ENCODE assay signal across 28 mouse cellular contexts in genomic region chr11:115919073-115919472, GRCm38 (mm10). TPM values are rescaled to one million over a fixed set of nuclear protein-coding genes. Genes with fewer than 3 reads are reported as not detected.
A peak's percentile ranks its signal among the peaks of the same experiment; 100 is the strongest.
DNase-seq lines count a peak whose midpoint lies in the region; ATAC-seq and TF ChIP-seq lines count a peak whose summit lies in the region.
"Had no signal": no experiment of that assay in that cellular context is flagged by ENCODE, and none has a peak within 500 bp of the region (broad histone marks: within the 10 kb centered on the region; RNA-seq: fewer than 3 reads in every experiment).

No protein-coding gene starts in this region.

- no peaks in the 10 kb centered on the region for H3K9me3 ChIP-seq in midbrain, embryonic 11.5 days (ENCODE audit: control insufficient read depth, low read length)
- no peaks in the 10 kb centered on the region for H3K9me3 ChIP-seq in midbrain, postnatal 0 days (ENCODE audit: low read length)
- no peaks in the 10 kb centered on the region for H3K9me3 ChIP-seq in liver, embryonic 15.5 days (replicated peaks)
- H3K9me3 ChIP-seq in hindbrain, embryonic 10.5 days, result no peaks in the 10 kb centered on the region
- H3K9me3 ChIP-seq: forebrain, embryonic 10.5 days; forebrain, embryonic 13.5 days; heart, embryonic 10.5 days; heart, embryonic 13.5 days; hindbrain, embryonic 13.5 days had no signal

- no peak for ATAC-seq in midbrain, embryonic 11.5 days (ENCODE audit: low FRiP score)
- no peak for ATAC-seq in midbrain, postnatal 0 days (ENCODE audit: low FRiP score)
- no peak for ATAC-seq in liver, embryonic 15.5 days (ENCODE audit: insufficient read depth)
- peak; percentile 56 for ATAC-seq in megakaryocyte, adult 5-6 weeks (ENCODE audit: poor library complexity, severe bottlenecking)
- ATAC-seq: CD4-positive, CD25-positive, alpha-beta regulatory T cell, adult 4 months; forebrain, embryonic 13.5 days; forebrain, embryonic 16.5 days; hindbrain, embryonic 16.5 days had no signal

- no peaks in the 10 kb centered on the region for H3K27me3 ChIP-seq in midbrain, embryonic 11.5 days (ENCODE audit: control insufficient read depth, insufficient read depth, low read length)
- no peaks in the 10 kb centered on the region for H3K27me3 ChIP-seq in midbrain, postnatal 0 days (ENCODE audit: insufficient read depth, low read length)
- no peaks in the 10 kb centered on the region for H3K27me3 ChIP-seq in liver, embryonic 15.5 days
- no peaks in the 10 kb centered on the region for H3K27me3 ChIP-seq in hindbrain, embryonic 10.5 days (ENCODE audit: insufficient read depth, poor library complexity, severe bottlenecking)
- H3K27me3 ChIP-seq: forebrain, embryonic 13.5 days; heart, embryonic 13.5 days; hindbrain, embryonic 13.5 days had no signal

- DNase-seq in midbrain, embryonic 11.5 days (ENCODE audit: low spot score, missing footprints), result peak; percentile 56
- no peak for DNase-seq in midbrain, postnatal 0 days (ENCODE audit: low spot score)
- DNase-seq in hindbrain, embryonic 10.5 days (ENCODE audit: low spot score), result no peak
- DNase-seq in spleen, postnatal 36 days (ENCODE audit: low spot score in 2 of 2), result no peak
- DNase-seq: adrenal gland, adult 2 months; adrenal gland, postnatal 14 days; cerebellum, adult 11-12 months; cerebellum, adult 8-10 months; cerebellum, postnatal 10 days; cerebellum, postnatal 36 days; gastrocnemius, postnatal 10 days; gastrocnemius, postnatal 36 days; heart, adult 2 months; heart, postnatal 14 days had no signal

- no peak overlapping the region for H3K4me3 ChIP-seq in midbrain, embryonic 11.5 days (ENCODE audit: low read depth, low read length)
- H3K4me3 ChIP-seq in midbrain, postnatal 0 days (ENCODE audit: low read depth, low read length), result no peak overlapping the region
- no peak overlapping the region for H3K4me3 ChIP-seq in liver, embryonic 15.5 days (replicated peaks)
- no peak overlapping the region for H3K4me3 ChIP-seq in hindbrain, embryonic 10.5 days
- H3K4me3 ChIP-seq: forebrain, embryonic 10.5 days; forebrain, embryonic 13.5 days; heart, adult 2 months; heart, embryonic 10.5 days; heart, embryonic 13.5 days; hindbrain, embryonic 13.5 days had no signal

- peaks cover 3% of the 10 kb centered on the region for H3K36me3 ChIP-seq in midbrain, embryonic 11.5 days (ENCODE audit: control insufficient read depth, insufficient read depth, low read length)
- H3K36me3 ChIP-seq in midbrain, postnatal 0 days (ENCODE audit: insufficient read depth, low read length), result peaks cover 23% of the 10 kb centered on the region
- H3K36me3 ChIP-seq in liver, embryonic 15.5 days (replicated peaks), result peaks cover 43% of the 10 kb centered on the region
- H3K36me3 ChIP-seq in hindbrain, embryonic 10.5 days, result peaks cover 75% of the 10 kb centered on the region

- 88% methylated on average over 5 of the region's 5 CpGs for WGBS in midbrain, embryonic 11.5 days
- 93% methylated on average over 5 of the region's 5 CpGs for WGBS in midbrain, postnatal 0 days
- 87% methylated on average over 5 of the region's 5 CpGs for WGBS in liver, embryonic 15.5 days (ENCODE audit: insufficient replicate concordance)
- 94% methylated on average over 5 of the region's 5 CpGs for WGBS in hindbrain, embryonic 10.5 days

- no peak overlapping the region for H3K27ac ChIP-seq in midbrain, embryonic 11.5 days (ENCODE audit: low read depth, low read length)
- no peak overlapping the region for H3K27ac ChIP-seq in midbrain, postnatal 0 days (ENCODE audit: low read depth, low read length)
- H3K27ac ChIP-seq in liver, embryonic 15.5 days (replicated peaks), result 0 out of 2 replicates have a peak overlapping the region, but pooled peaks have one; percentile 9
- H3K27ac ChIP-seq in hindbrain, embryonic 10.5 days, result no peak overlapping the region
- H3K27ac ChIP-seq: forebrain, embryonic 10.5 days; forebrain, embryonic 13.5 days; heart, adult 2 months; heart, embryonic 10.5 days; heart, embryonic 13.5 days; hindbrain, embryonic 13.5 days had no signal

- no peak overlapping the region for H3K4me2 ChIP-seq in midbrain, embryonic 11.5 days
- H3K4me2 ChIP-seq in midbrain, postnatal 0 days (ENCODE audit: low read depth, low read length, poor library complexity, severe bottlenecking), result no peak overlapping the region
- no peak overlapping the region for H3K4me2 ChIP-seq in liver, embryonic 15.5 days
- H3K4me2 ChIP-seq: forebrain, embryonic 13.5 days; heart, embryonic 13.5 days; hindbrain, embryonic 13.5 days had no signal

- no peak overlapping the region for H3K9ac ChIP-seq in midbrain, embryonic 11.5 days (ENCODE audit: low read length)
- H3K9ac ChIP-seq in midbrain, postnatal 0 days (replicated peaks; ENCODE audit: low read length, poor library complexity, severe bottlenecking), result no peak overlapping the region
- H3K9ac ChIP-seq in liver, embryonic 15.5 days, result no peak overlapping the region
- H3K9ac ChIP-seq: forebrain, embryonic 13.5 days; heart, embryonic 13.5 days; hindbrain, embryonic 13.5 days had no signal

- TF ChIP-seq CTCF in midbrain, postnatal 0 days (IDR thresholded peaks at IDR 0.05), result no peak

- H3K4me1 ChIP-seq in midbrain, embryonic 11.5 days (ENCODE audit: control insufficient read depth, insufficient read depth, low read length), result no peaks in the 10 kb centered on the region
- no peaks in the 10 kb centered on the region for H3K4me1 ChIP-seq in midbrain, postnatal 0 days (ENCODE audit: insufficient read depth, low read length)
- H3K4me1 ChIP-seq in liver, embryonic 15.5 days (replicated peaks), result peaks cover 21% of the 10 kb centered on the region
- no peaks in the 10 kb centered on the region for H3K4me1 ChIP-seq in hindbrain, embryonic 10.5 days (replicated peaks)
- H3K4me1 ChIP-seq: forebrain, embryonic 10.5 days; forebrain, embryonic 13.5 days; heart, embryonic 10.5 days; heart, embryonic 13.5 days; hindbrain, embryonic 13.5 days had no signal

RNA-seq across cellular contexts. Expression of gene Smim6, which starts 7.3 kb away (rescaled TPM):
- 0.46 TPM in 1 of 2 replicates, not detected in the other for polyA plus RNA-seq in midbrain, embryonic 11.5 days (2014; fragmentation: Nextera tagmentation; extraction: Ambion mirVana)
- total RNA-seq in midbrain, postnatal 0 days (2014; rRNA removed), result not detected in 2 replicates
- polyA plus RNA-seq in midbrain, postnatal 0 days (2015; fragmentation: Nextera tagmentation; extraction: Ambion mirVana), result 0.26 TPM in 1 of 2 replicates, not detected in the other
- polyA plus RNA-seq in liver, embryonic 15.5 days (2015; fragmentation: Nextera tagmentation; extraction: Ambion mirVana), result 2.7 and 3.3 TPM in 2 replicates
- 2.7 and 4.9 TPM in 2 replicates for total RNA-seq in megakaryocyte, adult 5-6 weeks (2015)
- total RNA-seq in megakaryocyte, adult 5-6 weeks (2017), result 0.73 TPM in 1 of 2 replicates, not detected in the other
- 1.4 and 1.6 TPM in 2 replicates for polyA plus RNA-seq in hindbrain, embryonic 10.5 days (2016; fragmentation: Nextera tagmentation; extraction: Ambion mirVana)
- total RNA-seq: adrenal gland, adult 2 months; adrenal gland, postnatal 14 days; gastrocnemius, adult 18-20 months; gastrocnemius, postnatal 10 days; gastrocnemius, postnatal 36 days; heart, adult 2 months had no signal
- polyA plus RNA-seq: adrenal gland, adult 2 months; brain, embryonic 14.5 days; cortical plate, adult 2 months had no signal

RNA-seq across cellular contexts. Expression of gene Sap30bp, which starts 14.0 kb away (rescaled TPM):
- polyA plus RNA-seq in midbrain, embryonic 11.5 days (2014; fragmentation: Nextera tagmentation; extraction: Ambion mirVana), result 58.3 and 61.5 TPM in 2 replicates
- 44.3 and 46.4 TPM in 2 replicates for total RNA-seq in midbrain, postnatal 0 days (2014; rRNA removed)
- 43.3 and 54.3 TPM in 2 replicates for polyA plus RNA-seq in midbrain, postnatal 0 days (2015; fragmentation: Nextera tagmentation; extraction: Ambion mirVana)
- 13.0 and 15.0 TPM in 2 replicates for polyA plus RNA-seq in liver, embryonic 15.5 days (2015; fragmentation: Nextera tagmentation; extraction: Ambion mirVana)
- 18.6 and 22.6 TPM in 2 replicates for total RNA-seq in megakaryocyte, adult 5-6 weeks (2015)
- total RNA-seq in megakaryocyte, adult 5-6 weeks (2017), result 158 and 190 TPM in 2 replicates
- polyA plus RNA-seq in hindbrain, embryonic 10.5 days (2016; fragmentation: Nextera tagmentation; extraction: Ambion mirVana), result 44.7 and 52.5 TPM in 2 replicates

RNA-seq across cellular contexts. Expression of gene Recql5, which starts 14.2 kb away (rescaled TPM):
- polyA plus RNA-seq in midbrain, embryonic 11.5 days (2014; fragmentation: Nextera tagmentation; extraction: Ambion mirVana), result 16.1 and 18.4 TPM in 2 replicates
- total RNA-seq in midbrain, postnatal 0 days (2014; rRNA removed), result 18.9 and 20.4 TPM in 2 replicates
- 8.0 and 10.5 TPM in 2 replicates for polyA plus RNA-seq in midbrain, postnatal 0 days (2015; fragmentation: Nextera tagmentation; extraction: Ambion mirVana)
- 8.1 and 10.9 TPM in 2 replicates for polyA plus RNA-seq in liver, embryonic 15.5 days (2015; fragmentation: Nextera tagmentation; extraction: Ambion mirVana)
- 13.2 and 19.9 TPM in 2 replicates for total RNA-seq in megakaryocyte, adult 5-6 weeks (2015)
- total RNA-seq in megakaryocyte, adult 5-6 weeks (2017), result 19.9 and 22.5 TPM in 2 replicates
- 27.3 and 28.8 TPM in 2 replicates for polyA plus RNA-seq in hindbrain, embryonic 10.5 days (2016; fragmentation: Nextera tagmentation; extraction: Ambion mirVana)

RNA-seq across cellular contexts. Expression of gene Smim5, which starts 19.3 kb away (rescaled TPM):
- polyA plus RNA-seq in midbrain, embryonic 11.5 days (2014; fragmentation: Nextera tagmentation; extraction: Ambion mirVana), result 0.27 and 0.59 TPM in 2 replicates
- not detected in 2 replicates for total RNA-seq in midbrain, postnatal 0 days (2014; rRNA removed)
- polyA plus RNA-seq in midbrain, postnatal 0 days (2015; fragmentation: Nextera tagmentation; extraction: Ambion mirVana), result 1.3 and 1.5 TPM in 2 replicates
- 37.8 and 40.0 TPM in 2 replicates for polyA plus RNA-seq in liver, embryonic 15.5 days (2015; fragmentation: Nextera tagmentation; extraction: Ambion mirVana)
- 37.5 and 48.1 TPM in 2 replicates for total RNA-seq in megakaryocyte, adult 5-6 weeks (2015)
- 40.4 and 42.5 TPM in 2 replicates for total RNA-seq in megakaryocyte, adult 5-6 weeks (2017)
- polyA plus RNA-seq in hindbrain, embryonic 10.5 days (2016; fragmentation: Nextera tagmentation; extraction: Ambion mirVana), result 1.4 and 4.2 TPM in 2 replicates

RNA-seq across cellular contexts. Expression of gene Itgb4, which starts 55.4 kb away (rescaled TPM):
- 0.23 and 0.25 TPM in 2 replicates for polyA plus RNA-seq in midbrain, embryonic 11.5 days (2014; fragmentation: Nextera tagmentation; extraction: Ambion mirVana)
- total RNA-seq in midbrain, postnatal 0 days (2014; rRNA removed), result 2.2 and 3.0 TPM in 2 replicates
- 1.0 and 1.2 TPM in 2 replicates for polyA plus RNA-seq in midbrain, postnatal 0 days (2015; fragmentation: Nextera tagmentation; extraction: Ambion mirVana)
- polyA plus RNA-seq in liver, embryonic 15.5 days (2015; fragmentation: Nextera tagmentation; extraction: Ambion mirVana), result 0.18 and 0.31 TPM in 2 replicates
- 0.09 TPM in 1 of 2 replicates, not detected in the other for total RNA-seq in megakaryocyte, adult 5-6 weeks (2015)
- total RNA-seq in megakaryocyte, adult 5-6 weeks (2017), result not detected in 2 replicates
- 0.92 and 0.94 TPM in 2 replicates for polyA plus RNA-seq in hindbrain, embryonic 10.5 days (2016; fragmentation: Nextera tagmentation; extraction: Ambion mirVana)
- total RNA-seq: granulocyte monocyte progenitor cell, adult 5-6 weeks had no signal
- polyA plus RNA-seq: CD4-positive, CD25-positive, alpha-beta regulatory T cell, adult 4 months had no signal
